Mouse (Mus musculus) heart, embryonic 14.5 days (tissue): Measurements from ENCODE around the gene Tas2r113. TPM values are rescaled to one million over a fixed set of nuclear protein-coding genes. Genes with fewer than 3 reads are reported as not detected.
"Not testable (repeated sequence)": the region's sequence is repeated elsewhere in the genome, so short reads cannot be mapped to it uniquely, and the experiment has no call there.

Experiments
- ATAC-seq: fragments of 200-750 bp; cut with Nextera tagmentation; 2 replicates; pipeline ENCODE4 v1.8.0; 2017; ENCODE audit warnings: low read depth, moderate TSS enrichment; ENCODE audit not compliant: insufficient number of reproducible peaks, insufficient read depth, low FRiP score
- H3K27ac ChIP-seq, 2 experiments: fragments of 200-500 bp in 1 of 2; fragments of 300-500 bp in 1 of 2; sonication (generic) in 1 of 2; replicated peaks in 1 of 2; 2 replicates each; pipeline ENCODE4 v1.5.1; 2012 to 2014; ENCODE audit warnings: low read depth in 2 of 2, low read length in 2 of 2, control low read depth in 1 of 2, mild to moderate bottlenecking in 1 of 2, mixed read lengths in 1 of 2; ENCODE audit not compliant: control insufficient read depth in 1 of 2, insufficient read depth in 1 of 2
- H3K27me3 ChIP-seq: fragments of 300-500 bp; sonication (generic); 2 replicates; pipeline ENCODE4 v1.6.1; 2014; ENCODE audit warnings: mild to moderate bottlenecking, low read length, control low read depth; ENCODE audit not compliant: control insufficient read depth, insufficient read depth
- H3K36me3 ChIP-seq: fragments of 300-500 bp; sonication (generic); 2 replicates; pipeline ENCODE4 v1.6.1; 2014; ENCODE audit warnings: mild to moderate bottlenecking, control low read depth, low read length, mixed read lengths; ENCODE audit not compliant: control insufficient read depth, insufficient read depth
- H3K4me1 ChIP-seq, 2 experiments: fragments of 200-500 bp in 1 of 2; fragments of 300-500 bp in 1 of 2; sonication (generic) in 1 of 2; 2 replicates each; pipeline ENCODE4 v1.6.1; 2012 to 2014; ENCODE audit warnings: low read length in 2 of 2, control low read depth in 1 of 2, mixed read lengths in 1 of 2; ENCODE audit not compliant: control insufficient read depth in 2 of 2, insufficient read depth in 2 of 2
- H3K4me2 ChIP-seq: fragments of 300-500 bp; sonication (generic); 2 replicates; pipeline ENCODE4 v1.6.1; 2014; ENCODE audit warnings: mild to moderate bottlenecking, low read length
- H3K4me3 ChIP-seq, 2 experiments: fragments of 200-500 bp in 1 of 2; fragments of 300-500 bp in 1 of 2; sonication (generic) in 1 of 2; 2 replicates each; pipeline ENCODE4 v1.5.1; 2012 to 2014; ENCODE audit warnings: low read length in 2 of 2, mild to moderate bottlenecking in 2 of 2, control low read depth in 1 of 2, low read depth in 1 of 2, moderate library complexity in 1 of 2; ENCODE audit not compliant: control insufficient read depth in 1 of 2, insufficient read depth in 1 of 2
- H3K9ac ChIP-seq: fragments of 300-500 bp; sonication (generic); 2 replicates; pipeline ENCODE4 v1.6.1; 2014; ENCODE audit warnings: mild to moderate bottlenecking, low read length
- H3K9me3 ChIP-seq: fragments of 300-500 bp; sonication (generic); 2 replicates; pipeline ENCODE4 v1.6.1; 2016; ENCODE audit warnings: low read length, control low read depth; ENCODE audit not compliant: control insufficient read depth
- WGBS: fragments of 180-500 bp; shearing (Covaris S2); extraction: QIAGEN DNeasy Blood & Tissue Kit; methylation state at CpG from one replicate; pipeline ENCODE4 v1.1.7; 2014; 5-methylcytosine and 5-hydroxymethylcytosine counted together
- polyA plus RNA-seq: library from polyadenylated mRNA; unstranded; fragments of >200 nt; fragmentation: Nextera tagmentation; extraction: Ambion mirVana; gene quantifications from 2 replicates; pipeline ENCODE4 v1.2.1, GENCODE M21; 2014

The Tas2r113 gene
- polyA plus RNA-seq = not detected in 2 replicates

DNA sequence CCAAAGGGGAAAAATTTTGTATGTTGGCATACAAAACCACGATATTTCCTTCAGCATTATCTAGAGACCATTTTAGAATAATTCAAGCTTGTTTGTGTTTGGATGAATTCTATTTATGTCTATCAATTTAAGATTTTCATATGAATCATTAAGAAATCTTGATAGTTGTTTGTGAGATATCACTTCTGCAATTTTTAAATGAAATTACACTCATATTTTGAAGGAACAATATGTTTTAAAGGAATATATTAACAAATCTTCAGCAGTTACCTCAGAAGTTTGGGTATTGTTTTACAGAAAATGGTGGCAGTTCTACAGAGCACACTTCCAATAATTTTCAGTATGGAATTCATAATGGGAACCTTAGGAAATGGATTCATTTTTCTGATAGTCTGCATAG lies at the start of gene Tas2r113:
TSS of gene Tas2r113 (plus strand) at position 301 of the 400 bp plus-strand sequence.
- no peak within 1 kb of the TSS for H3K27ac ChIP-seq

DNA sequence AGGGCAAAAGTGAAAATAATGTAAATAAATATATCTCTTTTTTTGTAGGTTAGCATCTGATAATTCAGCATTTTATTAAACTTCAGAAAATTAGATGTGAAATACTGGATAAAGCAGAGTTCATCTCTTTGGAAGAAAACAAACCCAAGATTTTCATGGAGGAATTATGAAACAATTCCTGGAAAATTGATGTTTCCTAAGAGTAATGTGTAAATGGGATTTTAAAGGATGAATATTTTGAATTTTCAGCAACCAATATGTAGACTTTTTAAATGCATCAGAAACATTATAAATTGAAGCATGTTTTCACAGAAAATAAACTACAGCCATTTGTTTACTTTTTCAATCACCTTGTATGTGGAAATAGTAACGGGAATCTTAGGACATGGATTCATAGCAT lies 46.0 kb upstream of the Tas2r113 start, which contains the start of gene Tas2r123:
TSS of gene Tas2r123 (plus strand) at position 301 of the 400 bp plus-strand sequence.
- Histone ChIP-seq H3K36me3 (no peaks in the 10 kb centered on the region), H3K4me3 (no peak within 1 kb of the TSS), H3K9me3 (no peaks in the 10 kb centered on the region), H3K27ac (no peak within 1 kb of the TSS), H3K9ac (no peak within 1 kb of the TSS), H3K4me1 (no peaks in the 10 kb centered on the region), H3K27me3 (no peaks in the 10 kb centered on the region), H3K4me2 (no peak within 1 kb of the TSS)
- ATAC-seq = no peak
- 61% methylated on average over 1 of the region's 1 CpGs for WGBS

More for the DNA sequence above, at the start of gene Tas2r113:
- no peak within 1 kb of the TSS for H3K9ac ChIP-seq
- H3K36me3 ChIP-seq = no peaks in the 10 kb centered on the region
- H3K27me3 ChIP-seq = no peaks in the 10 kb centered on the region
- H3K4me1 ChIP-seq = no peaks in the 10 kb centered on the region
- no peak within 1 kb of the TSS for H3K4me3 ChIP-seq
- no peaks in the 10 kb centered on the region for H3K9me3 ChIP-seq
- WGBS = 65% methylated on average over 1 of the region's 1 CpGs
- H3K4me2 ChIP-seq = no peak within 1 kb of the TSS
- ATAC-seq = no peak

DNA sequence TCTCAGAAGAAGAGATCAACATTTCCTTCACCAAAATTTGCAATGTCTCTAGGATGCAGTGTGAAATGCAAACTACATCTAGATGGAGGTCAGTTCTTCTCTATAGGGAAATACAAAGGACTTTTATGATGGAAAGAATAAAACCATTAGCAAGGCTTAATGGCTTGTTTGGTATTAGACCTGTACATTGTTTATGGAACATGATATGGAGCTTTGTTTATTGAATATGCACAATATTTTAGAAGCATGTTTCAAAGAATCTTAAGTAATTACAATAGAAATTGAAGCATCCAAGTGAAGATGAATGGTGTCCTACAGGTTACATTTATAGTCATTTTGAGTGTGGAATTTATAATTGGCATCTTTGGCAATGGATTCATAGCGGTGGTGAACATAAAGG lies 37.7 kb upstream of the Tas2r113 start, which contains the start of gene Tas2r116:
TSS of gene Tas2r116 (plus strand) at position 301 of the 400 bp plus-strand sequence.
- no peak for ATAC-seq
- H3K9me3 ChIP-seq = no peaks in the 10 kb centered on the region
- H3K27me3 ChIP-seq = no peaks in the 10 kb centered on the region
- 61% methylated on average over 1 of the region's 1 CpGs for WGBS
- H3K36me3 ChIP-seq = no peaks in the 10 kb centered on the region
- H3K27ac ChIP-seq = no peak within 1 kb of the TSS
- no peak within 1 kb of the TSS for H3K9ac ChIP-seq
- no peak within 1 kb of the TSS for H3K4me2 ChIP-seq
- H3K4me1 ChIP-seq = no peaks in the 10 kb centered on the region
- no peak within 1 kb of the TSS for H3K4me3 ChIP-seq

DNA sequence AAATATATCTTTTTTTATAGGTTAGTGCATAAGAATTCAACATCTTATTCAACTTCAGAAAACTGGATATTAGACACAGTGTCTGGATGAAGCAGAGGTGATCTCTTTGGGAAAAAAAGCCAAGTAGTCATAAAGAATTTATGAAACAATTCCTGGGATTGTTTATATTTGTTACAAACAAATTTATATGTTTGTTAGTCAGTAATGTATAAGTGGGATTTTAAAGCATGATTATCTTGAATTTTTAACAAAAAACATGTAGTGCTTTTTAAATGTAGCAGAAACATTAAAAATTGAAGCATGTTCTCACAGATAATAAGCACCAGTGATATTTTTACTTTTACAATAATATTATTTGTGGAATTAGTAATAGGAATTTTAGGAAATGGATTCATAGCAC lies 25.1 kb upstream of the Tas2r113 start, which contains the start of gene Tas2r110:
TSS of gene Tas2r110 (plus strand) at position 301 of the 400 bp plus-strand sequence.
- Histone ChIP-seq H3K9ac (no peak within 1 kb of the TSS), H3K4me1 (no peaks in the 10 kb centered on the region), H3K4me3 (no peak within 1 kb of the TSS), H3K4me2 (no peak within 1 kb of the TSS), H3K27ac (no peak within 1 kb of the TSS), H3K36me3 (no peaks in the 10 kb centered on the region), H3K27me3 (no peaks in the 10 kb centered on the region), H3K9me3 (no peaks in the 10 kb centered on the region)
- no peak for ATAC-seq

DNA sequence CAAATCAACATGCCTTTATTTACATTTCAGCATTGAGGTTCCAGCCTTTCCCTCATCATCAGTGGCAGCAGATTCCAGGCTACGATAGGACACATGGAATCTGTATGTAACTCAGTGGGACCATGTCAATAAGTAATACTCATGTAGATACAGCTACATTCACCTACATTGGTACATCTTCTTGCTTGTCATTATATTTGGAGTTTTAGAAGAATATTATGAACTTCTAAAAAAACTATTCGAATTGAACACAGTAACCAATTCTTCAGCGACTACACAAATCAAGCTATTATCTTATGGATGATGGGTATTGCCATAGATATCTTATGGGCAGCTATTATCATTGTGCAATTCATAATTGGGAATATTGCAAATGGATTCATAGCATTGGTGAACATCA lies 16.5 kb downstream of the Tas2r113 start, which contains the start of gene Tas2r125:
TSS of gene Tas2r125 (plus strand) at position 301 of the 400 bp plus-strand sequence.
- ATAC-seq = no peak
- Histone ChIP-seq H3K9ac (no peak within 1 kb of the TSS), H3K27ac (no peak within 1 kb of the TSS), H3K4me3 (no peak within 1 kb of the TSS), H3K27me3 (no peaks in the 10 kb centered on the region), H3K4me2 (no peak within 1 kb of the TSS), H3K4me1 (no peaks in the 10 kb centered on the region), H3K9me3 (no peaks in the 10 kb centered on the region), H3K36me3 (no peaks in the 10 kb centered on the region)
- 69% methylated on average over 3 of the region's 3 CpGs for WGBS

DNA sequence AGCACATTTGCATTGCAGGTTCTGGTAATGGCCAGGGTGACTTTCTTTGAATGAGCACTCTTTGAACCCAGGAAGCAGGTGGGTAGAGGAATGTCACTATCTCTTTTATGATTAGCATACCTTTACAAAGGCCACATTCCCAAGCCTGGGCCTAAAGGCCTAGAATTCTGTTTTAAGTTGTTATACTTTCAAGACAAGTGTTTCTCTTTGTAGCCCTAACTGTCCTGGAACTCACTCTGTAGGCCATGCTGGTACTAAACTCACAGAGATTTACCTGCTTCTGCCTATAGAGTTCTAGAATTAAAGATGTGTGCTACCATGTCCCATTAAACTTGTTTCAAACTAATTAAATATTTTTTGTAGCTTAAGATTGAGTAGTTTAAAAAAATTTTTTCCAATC lies 48.6 kb downstream of the Tas2r113 start:
- H3K27ac ChIP-seq, H3K27me3 ChIP-seq, H3K4me1 ChIP-seq, H3K9me3 ChIP-seq, H3K4me2 ChIP-seq, H3K4me3 ChIP-seq, H3K9ac ChIP-seq, ATAC-seq, H3K36me3 ChIP-seq: not testable (repeated sequence)

Other genes starting within 250 kb of the Tas2r113 start
- not detected in 2 replicates for gene A630073D07Rik, start 241.5 kb upstream of the Tas2r113 start, polyA plus RNA-seq
- not detected in 2 replicates for gene Tas2r120, start 236.1 kb upstream of the Tas2r113 start, polyA plus RNA-seq
- not detected in 2 replicates for gene Tas2r121, start 192.0 kb upstream of the Tas2r113 start, polyA plus RNA-seq
- gene Tas2r122, start 181.1 kb upstream of the Tas2r113 start, polyA plus RNA-seq = not detected in 2 replicates
- not detected in 2 replicates for gene Tas2r115, start 155.0 kb upstream of the Tas2r113 start, polyA plus RNA-seq
- not detected in 2 replicates for gene Tas2r124, start 138.3 kb upstream of the Tas2r113 start, polyA plus RNA-seq
- gene Tas2r102, start 130.9 kb upstream of the Tas2r113 start, polyA plus RNA-seq = not detected in 2 replicates
- gene Tas2r136, start 114.8 kb upstream of the Tas2r113 start, polyA plus RNA-seq = not detected in 2 replicates
- not detected in 2 replicates for gene Tas2r117, start 90.2 kb upstream of the Tas2r113 start, polyA plus RNA-seq
- gene Tas2r123, start 45.9 kb upstream of the Tas2r113 start, polyA plus RNA-seq = not detected in 2 replicates
- gene Tas2r116, start 37.6 kb upstream of the Tas2r113 start, polyA plus RNA-seq = not detected in 2 replicates
- gene Tas2r110, start 25.0 kb upstream of the Tas2r113 start, polyA plus RNA-seq = not detected in 2 replicates
- gene Tas2r125, start 16.6 kb downstream of the Tas2r113 start, polyA plus RNA-seq = not detected in 2 replicates
- not detected in 2 replicates for gene Tas2r129, start 58.1 kb downstream of the Tas2r113 start, polyA plus RNA-seq
- gene Tas2r131, start 64.9 kb downstream of the Tas2r113 start, polyA plus RNA-seq = not detected in 2 replicates
- gene Tas2r109, start 88.0 kb downstream of the Tas2r113 start, polyA plus RNA-seq = not detected in 2 replicates
- gene Tas2r103, start 144.1 kb downstream of the Tas2r113 start, polyA plus RNA-seq = not detected in 2 replicates
- gene Tas2r140, start 162.8 kb downstream of the Tas2r113 start, polyA plus RNA-seq = not detected in 2 replicates
- 61.1 and 64.4 TPM in 2 replicates for gene Smim10l1, start 211.9 kb downstream of the Tas2r113 start, polyA plus RNA-seq